Mouse (Mus musculus) ovary, adult 18-20 months (tissue): ENCODE results near the gene Nectin4.
"Not testable (repeated sequence)": the region's sequence is repeated elsewhere in the genome, so short reads cannot be mapped to it uniquely, and the experiment has no call there.

Source experiments
- DNase-seq: peaks from one replicate; pipeline ENCODE4 v3.0.0; 2022; ENCODE audit warnings: low spot score, mixed read lengths

Gene Nectin4

GRCm38 (mm10) chr1:171369845-171370556 is at the start of gene Nectin4:
Gene Nectin4, plus strand, starts transcription at chr1:171370099.
- no peak for DNase-seq

GRCm38 (mm10) chr1:171320151-171320550 is 49.7 kb upstream of the Nectin4 start:
- no peak for DNase-seq

GRCm38 (mm10) chr1:171321415-171321814 is 48.5 kb upstream of the Nectin4 start:
- DNase-seq: no peak

GRCm38 (mm10) chr1:171322012-171322411 is 47.9 kb upstream of the Nectin4 start:
- DNase-seq: no peak

GRCm38 (mm10) chr1:171325571-171325970 is 44.3 kb upstream of the Nectin4 start:
- no peak for DNase-seq

GRCm38 (mm10) chr1:171326588-171326987 is 43.3 kb upstream of the Nectin4 start:
- not testable (repeated sequence) for DNase-seq

GRCm38 (mm10) chr1:171328244-171328643 is 41.7 kb upstream of the Nectin4 start:
- DNase-seq: no peak

- peak; percentile 94 for DNase-seq
Measured at GRCm38 (mm10) chr1:171328839-171329432, 41.0 kb upstream of the Nectin4 start, which contains the start of gene Dedd. Gene Dedd, plus strand, starts transcription at chr1:171329145.

GRCm38 (mm10) chr1:171329433-171330215 is 40.3 kb upstream of the Nectin4 start:
- DNase-seq: no peak

GRCm38 (mm10) chr1:171330216-171330560 is 39.7 kb upstream of the Nectin4 start:
- no peak for DNase-seq

GRCm38 (mm10) chr1:171342262-171343207 is 27.4 kb upstream of the Nectin4 start:
- DNase-seq: no peak

GRCm38 (mm10) chr1:171343922-171344677 is 25.8 kb upstream of the Nectin4 start:
- no peak for DNase-seq

- no peak for DNase-seq
Measured at GRCm38 (mm10) chr1:171344715-171345114, 25.2 kb upstream of the Nectin4 start.

GRCm38 (mm10) chr1:171345225-171346094 is 24.4 kb upstream of the Nectin4 start, which contains the start of the genes Nit1 and Pfdn2:
Gene Nit1, minus strand, starts transcription at chr1:171345646.
Gene Pfdn2, plus strand, starts transcription at chr1:171345670.
- peak; percentile 85 for DNase-seq

GRCm38 (mm10) chr1:171346095-171346450 is 23.8 kb upstream of the Nectin4 start:
- no peak for DNase-seq

- DNase-seq: no peak
Measured at GRCm38 (mm10) chr1:171348665-171349064, 21.2 kb upstream of the Nectin4 start.

- no peak for DNase-seq
Measured at GRCm38 (mm10) chr1:171349210-171349609, 20.7 kb upstream of the Nectin4 start.

- DNase-seq: no peak
Measured at GRCm38 (mm10) chr1:171355812-171356340, 14.0 kb upstream of the Nectin4 start.

GRCm38 (mm10) chr1:171356814-171357213 is 13.1 kb upstream of the Nectin4 start:
- no peak for DNase-seq

GRCm38 (mm10) chr1:171358421-171358820 is 11.5 kb upstream of the Nectin4 start:
- DNase-seq: no peak
